Mouse (Mus musculus) midbrain, embryonic 10.5 days (tissue): ENCODE data around the gene Notch2. TPM values are rescaled to one million over a fixed set of nuclear protein-coding genes. Genes with fewer than 3 reads are reported as not detected.

Experiments used
- DNase-seq: peaks from one replicate; pipeline ENCODE4 v3.0.0-alpha.2; 2017; ENCODE audit warnings: low spot score
- H3K27ac ChIP-seq: fragments of 300-500 bp; sonication (generic); replicated peaks from 2 replicates; pipeline ENCODE4 v1.5.1; 2016; ENCODE audit warnings: mild to moderate bottlenecking
- H3K27me3 ChIP-seq: fragments of 300-500 bp; sonication (generic); 2 replicates; pipeline ENCODE4 v1.6.1; 2016; ENCODE audit warnings: low read depth, mild to moderate bottlenecking; ENCODE audit not compliant: poor library complexity, severe bottlenecking
- H3K36me3 ChIP-seq: fragments of 300-500 bp; sonication (generic); 2 replicates; pipeline ENCODE4 v1.6.1; 2016; ENCODE audit warnings: mild to moderate bottlenecking, moderate library complexity
- H3K4me1 ChIP-seq: fragments of 300-500 bp; sonication (generic); 2 replicates; pipeline ENCODE4 v1.6.1; 2016
- H3K4me3 ChIP-seq: fragments of 300-500 bp; sonication (generic); 2 replicates; pipeline ENCODE4 v1.5.1; 2016; ENCODE audit warnings: mild to moderate bottlenecking, moderate library complexity
- H3K9me3 ChIP-seq: fragments of 300-500 bp; sonication (generic); replicated peaks from 2 replicates; pipeline ENCODE4 v1.6.1; 2016; ENCODE audit warnings: mild to moderate bottlenecking
- WGBS: fragments of 180-500 bp; shearing (Covaris S2); methylation state at CpG from one replicate; pipeline ENCODE4 v1.1.7; 2016; 5-methylcytosine and 5-hydroxymethylcytosine counted together
- polyA plus RNA-seq: library from polyadenylated mRNA; unstranded; fragments of >200 nt; fragmentation: Nextera tagmentation; extraction: Ambion mirVana; gene quantifications from 2 replicates; pipeline ENCODE4 v1.2.1, GENCODE M21; 2016

Gene Notch2
- polyA plus RNA-seq, 1 experiment from 2014 or later = 16.6 TPM

DNA sequence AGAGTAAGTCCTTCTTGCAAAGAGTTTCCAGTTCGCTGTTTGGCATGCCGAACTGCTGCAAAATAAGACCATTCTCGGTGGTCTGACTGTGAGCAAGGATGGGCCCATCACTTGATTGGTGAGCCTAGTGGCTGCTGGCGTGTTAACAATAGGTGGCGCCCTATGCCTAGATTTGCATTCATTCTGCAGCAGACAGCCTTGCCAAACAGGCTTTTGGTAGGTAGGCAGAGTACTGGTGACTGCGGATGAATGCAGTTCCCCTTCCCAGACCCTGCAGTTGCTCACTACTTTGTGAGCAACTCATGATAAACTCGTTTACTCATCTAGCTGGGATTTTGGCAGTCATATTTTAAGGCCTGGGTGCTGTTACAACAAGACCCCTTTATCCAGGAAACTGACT, 167.5 kb downstream of the Notch2 start:
- no peaks in the 10 kb centered on the region for H3K27me3 ChIP-seq
- DNase-seq = peak; percentile 62
- H3K27ac ChIP-seq = no peak overlapping the region
- H3K4me1 ChIP-seq = peaks cover 21% of the 10 kb centered on the region
- no peaks in the 10 kb centered on the region for H3K36me3 ChIP-seq
- WGBS = 20% methylated on average over 7 of the region's 7 CpGs
- H3K4me3 ChIP-seq = no peak overlapping the region
- H3K9me3 ChIP-seq = no peaks in the 10 kb centered on the region; the same call in 1 of the 2 replicates

DNA sequence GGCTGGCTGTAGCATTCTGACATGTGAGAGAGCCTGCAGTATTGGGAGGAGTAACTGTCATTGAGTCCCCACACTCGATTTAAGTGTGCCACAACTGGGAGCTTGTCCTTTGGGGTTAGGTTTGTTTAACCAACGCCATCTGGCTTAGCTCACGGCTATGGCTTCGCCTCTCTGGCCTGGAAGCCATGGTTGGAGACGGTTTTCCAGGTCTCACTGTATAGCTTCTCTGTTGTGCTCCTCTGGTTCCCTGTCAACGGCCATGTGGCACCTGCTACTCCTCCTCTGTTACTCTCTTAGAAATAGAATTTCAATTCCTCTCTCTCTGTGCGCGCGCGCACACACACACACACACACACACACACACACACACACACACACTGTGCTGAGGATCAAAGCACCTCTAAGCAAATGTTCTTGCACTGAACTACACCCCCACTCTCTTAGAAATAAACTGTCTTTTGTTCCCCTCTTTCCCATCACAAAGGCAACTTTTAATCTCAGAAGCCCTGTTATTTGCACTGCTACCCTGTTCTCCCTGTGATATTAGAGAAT, 171.9 kb downstream of the Notch2 start:
- H3K9me3 ChIP-seq = no peaks in the 10 kb centered on the region; the same call in 1 of the 2 replicates
- H3K27ac ChIP-seq = peak overlapping the region; percentile 55
- no peak overlapping the region for H3K4me3 ChIP-seq
- WGBS = 55% methylated on average over 10 of the region's 10 CpGs
- peaks cover 24% of the 10 kb centered on the region for H3K4me1 ChIP-seq
- no peaks in the 10 kb centered on the region for H3K36me3 ChIP-seq
- no peaks in the 10 kb centered on the region for H3K27me3 ChIP-seq
- DNase-seq = peak; percentile 35

DNA sequence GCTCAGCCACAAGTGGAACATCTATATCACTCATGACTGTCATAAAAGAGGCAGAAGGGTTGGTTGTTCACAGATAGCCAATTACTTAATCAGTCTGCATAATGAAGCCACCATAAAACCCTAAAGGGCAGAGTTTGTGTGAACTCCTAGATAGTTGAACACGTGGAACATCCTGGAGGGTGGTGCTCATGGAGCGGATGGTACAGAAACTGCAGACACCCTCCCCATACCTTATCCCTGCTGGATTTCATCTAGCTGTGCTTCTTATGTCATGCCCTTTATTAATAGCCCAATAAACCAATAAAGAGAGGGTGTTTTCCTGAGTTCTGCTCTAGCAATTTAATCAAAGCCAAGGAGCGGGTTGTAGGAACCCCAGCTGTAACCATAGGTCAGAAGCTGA, 174.4 kb downstream of the Notch2 start:
- no peak for DNase-seq
- Histone ChIP-seq H3K4me1 (peaks cover 19% of the 10 kb centered on the region), H3K4me3 (no peak overlapping the region), H3K27ac (no peak overlapping the region), H3K36me3 (no peaks in the 10 kb centered on the region), H3K9me3 (no peaks in the 10 kb centered on the region; the same call in 1 of the 2 replicates), H3K27me3 (no peaks in the 10 kb centered on the region)
- WGBS = 90% methylated on average over 3 of the region's 3 CpGs

DNA sequence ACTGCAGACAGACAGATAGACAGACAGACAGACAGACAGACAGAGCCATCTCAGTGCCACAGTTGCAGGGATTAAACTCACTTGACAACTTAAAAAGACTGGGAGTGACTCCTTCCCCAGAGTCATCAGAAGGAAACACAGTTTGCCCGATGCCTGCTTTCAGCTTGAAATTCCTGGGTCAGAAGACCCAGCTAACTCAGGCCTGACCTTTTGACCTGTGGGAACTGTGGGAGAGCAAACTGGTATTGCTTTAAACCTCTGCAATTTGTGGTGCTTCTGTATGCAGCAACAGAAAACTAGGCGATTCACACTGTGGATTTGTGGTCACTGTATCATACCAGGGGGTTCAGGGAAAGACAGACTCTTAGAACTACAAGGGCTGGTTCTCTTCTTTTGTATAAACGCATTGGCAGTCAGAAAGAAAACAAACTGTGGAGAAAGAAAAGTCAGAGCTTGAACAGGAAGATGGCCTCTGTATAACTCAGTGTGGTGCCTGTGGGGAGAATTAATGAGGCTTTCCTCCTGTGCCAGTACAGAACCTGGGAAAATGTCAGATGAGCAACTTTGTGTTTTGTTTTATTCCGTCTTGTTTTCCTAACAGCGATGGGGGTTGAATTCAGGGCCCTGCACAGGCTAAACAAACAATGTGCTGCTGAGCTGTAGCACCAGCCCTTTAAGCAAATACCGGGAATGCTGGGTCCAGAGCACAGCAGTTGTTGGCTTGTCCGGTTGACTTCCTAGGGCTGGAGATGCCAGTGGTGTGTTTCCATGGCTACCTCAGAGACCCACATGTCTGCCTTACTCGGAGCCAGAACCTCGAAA, 184.6 kb downstream of the Notch2 start:
- DNase-seq = peak; percentile 65
- no peak overlapping the region for H3K4me3 ChIP-seq
- WGBS = 10% methylated on average over 9 of the region's 9 CpGs
- H3K27me3 ChIP-seq = no peaks in the 10 kb centered on the region
- peaks cover 33% of the 10 kb centered on the region for H3K4me1 ChIP-seq
- peak overlapping the region; percentile 80 for H3K27ac ChIP-seq
- no peaks in the 10 kb centered on the region for H3K9me3 ChIP-seq
- no peaks in the 10 kb centered on the region for H3K36me3 ChIP-seq

DNA sequence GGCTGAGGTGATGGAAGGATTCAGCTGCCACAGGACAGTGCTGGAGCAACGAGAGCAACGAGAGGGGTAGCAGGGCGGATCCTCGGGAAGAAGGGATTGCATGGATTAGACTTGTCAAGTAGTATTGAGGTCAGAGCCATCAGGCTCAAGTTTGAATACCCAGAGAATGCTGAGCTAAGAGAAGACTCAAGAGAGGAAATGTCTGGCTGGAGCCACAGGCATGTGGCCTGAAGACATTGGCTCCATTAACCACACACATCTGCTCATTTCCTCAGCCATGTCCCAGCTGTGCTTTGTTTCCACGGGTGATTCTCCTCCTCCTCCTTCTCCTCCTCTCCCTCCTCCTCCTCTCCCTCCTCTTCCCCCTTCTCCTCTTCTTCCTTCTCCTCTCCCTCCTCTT, 186.4 kb downstream of the Notch2 start:
- H3K27ac ChIP-seq = no peak overlapping the region
- peaks cover 33% of the 10 kb centered on the region for H3K4me1 ChIP-seq
- DNase-seq = no peak
- no peaks in the 10 kb centered on the region for H3K27me3 ChIP-seq
- no peaks in the 10 kb centered on the region for H3K36me3 ChIP-seq
- 69% methylated on average over 5 of the region's 5 CpGs for WGBS
- H3K4me3 ChIP-seq = no peak overlapping the region
- no peaks in the 10 kb centered on the region for H3K9me3 ChIP-seq

Other genes with a start within 250 kb of the Notch2 start
- gene Pde4dip, start 124.8 kb upstream of the Notch2 start, polyA plus RNA-seq = 18.5 and 22.8 TPM in 2 replicates
- 111 and 116 TPM in 2 replicates for gene Sec22b, start 112.3 kb upstream of the Notch2 start, polyA plus RNA-seq
- not detected in 2 replicates for gene Adam30, start 147.1 kb downstream of the Notch2 start, polyA plus RNA-seq
- gene Reg4, start 208.6 kb downstream of the Notch2 start, polyA plus RNA-seq = not detected in 2 replicates